Mouse (Mus musculus) cerebellum, adult 9-10 months (tissue): ENCODE results near the gene Cxcl2.

ENCODE experiments used
- DNase-seq: peaks from one replicate; pipeline ENCODE4 v3.0.0; 2022

The Cxcl2 gene

DNA sequence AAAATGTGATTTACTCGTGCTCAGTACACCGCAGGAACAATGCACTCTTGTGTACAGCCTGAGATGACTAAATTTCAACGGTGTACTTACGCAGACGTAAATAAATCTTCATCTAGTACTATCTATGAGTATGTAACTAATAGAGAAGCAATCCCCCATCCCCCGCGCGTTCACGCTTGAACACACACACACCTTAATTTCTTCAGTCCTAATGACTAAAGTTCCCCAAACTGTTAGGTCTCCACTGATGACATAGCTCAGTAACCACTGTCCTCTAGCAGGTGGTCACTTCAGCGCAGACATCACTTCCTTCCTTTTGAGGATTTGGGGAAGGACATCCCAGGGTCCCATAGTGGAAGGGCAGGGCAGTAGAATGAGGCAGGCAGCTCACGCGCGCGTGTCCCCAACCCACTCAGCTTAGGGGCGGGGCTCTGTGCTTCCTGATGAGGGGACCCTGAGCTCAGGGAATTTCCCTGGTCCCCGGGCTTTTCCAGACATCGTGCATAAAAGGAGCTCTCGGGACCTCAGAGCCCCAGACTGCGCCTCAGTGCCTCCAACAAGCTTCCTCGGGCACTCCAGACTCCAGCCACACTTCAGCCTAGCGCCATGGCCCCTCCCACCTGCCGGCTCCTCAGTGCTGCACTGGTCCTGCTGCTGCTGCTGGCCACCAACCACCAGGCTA lies at the start of gene Cxcl2:
Gene Cxcl2 (plus strand): TSS at position 533 of the 682 bp plus-strand sequence.
- no peak for DNase-seq

DNA sequence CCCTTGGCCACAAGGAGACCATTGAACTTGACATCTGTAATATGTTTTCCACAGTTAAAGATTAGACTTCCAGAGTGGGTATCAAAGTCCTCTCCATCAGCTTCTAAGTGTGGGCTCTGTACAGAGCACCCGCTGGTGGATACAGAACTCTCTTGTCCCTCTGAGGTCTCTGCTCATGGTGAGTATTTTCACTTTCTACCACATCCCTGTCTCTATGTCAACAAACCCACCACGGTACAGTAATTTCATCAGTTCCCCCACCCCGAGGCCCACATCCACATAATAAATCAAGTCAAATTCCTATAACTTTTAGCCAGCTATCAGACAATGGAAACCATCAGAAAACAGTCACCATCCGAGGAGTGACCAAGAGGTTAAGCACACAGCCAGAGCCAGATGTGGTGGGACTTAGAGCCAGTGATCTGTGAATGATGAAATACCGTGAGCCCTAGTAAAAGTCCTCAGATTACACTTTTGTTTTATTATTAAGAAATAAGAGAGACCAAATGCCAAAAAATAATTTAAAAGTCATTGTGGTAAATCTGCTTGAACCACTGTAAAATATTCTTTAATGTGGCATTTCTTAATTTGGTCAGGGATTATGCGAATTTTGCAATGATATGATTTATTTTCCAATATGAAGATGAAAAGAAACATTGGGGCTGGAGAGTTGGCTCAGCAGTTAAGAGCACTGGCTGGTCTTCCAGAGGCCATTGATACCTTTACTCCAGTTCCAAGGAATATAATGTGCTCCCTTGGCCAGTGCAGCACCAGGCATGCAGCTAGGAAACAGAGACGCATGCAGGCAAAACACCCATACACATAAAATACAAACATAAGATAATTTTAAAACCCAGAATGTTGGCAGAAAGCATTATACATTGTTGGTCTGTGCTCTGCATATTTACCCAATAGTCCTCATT lies 48.1 kb upstream of the Cxcl2 start:
- no peak for DNase-seq

GRCm38 (mm10) chr5:90857463-90857862 lies 46.2 kb upstream of the Cxcl2 start:
- no peak for DNase-seq

- DNase-seq: no peak
Observed at GRCm38 (mm10) chr5:90858429-90858828, 45.2 kb upstream of the Cxcl2 start.

GRCm38 (mm10) chr5:90859031-90859430 lies 44.6 kb upstream of the Cxcl2 start:
- no peak for DNase-seq

DNA sequence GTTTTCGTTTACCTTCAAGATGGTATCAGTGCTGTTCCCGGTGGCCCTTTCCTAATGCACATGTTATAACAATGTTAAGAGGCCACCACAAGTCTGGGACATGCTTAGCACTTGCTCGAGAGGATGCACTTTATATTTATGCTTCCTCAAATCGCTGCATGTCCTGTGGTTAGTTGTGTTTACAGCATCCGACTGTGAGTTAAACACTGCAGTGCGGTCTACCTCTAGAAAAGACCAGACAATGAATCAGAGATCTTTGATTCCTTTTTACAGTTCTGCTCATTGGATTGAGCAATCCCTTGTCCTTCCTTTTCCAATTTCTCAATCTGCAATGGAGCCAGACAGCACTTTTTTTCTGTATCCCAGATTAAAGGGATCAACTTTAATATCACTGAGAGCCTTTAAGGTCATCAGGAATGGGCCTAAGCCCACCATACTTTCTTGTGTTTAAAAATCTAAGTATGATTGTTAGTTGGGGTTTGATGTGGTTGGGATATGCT lies 41.7 kb upstream of the Cxcl2 start:
- DNase-seq: no peak

DNA sequence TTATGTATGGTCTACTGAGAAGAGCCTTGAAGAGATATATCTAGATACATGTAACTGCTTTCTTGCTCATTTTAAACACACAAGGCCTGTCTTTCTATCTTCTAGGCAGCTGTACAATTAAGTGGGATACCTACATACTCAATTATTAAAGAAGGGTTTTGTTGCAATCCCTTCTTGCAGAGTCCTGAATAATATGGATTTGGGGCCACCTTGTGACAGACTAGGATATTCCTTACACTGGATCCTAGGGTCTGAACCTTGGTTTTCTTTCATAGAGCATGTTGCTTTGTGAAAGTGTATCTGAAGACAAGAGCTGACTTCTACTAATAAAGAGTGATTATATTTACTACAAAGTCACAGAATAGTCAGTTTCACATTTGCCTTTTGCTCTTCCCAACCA lies 36.9 kb upstream of the Cxcl2 start:
- no peak for DNase-seq

DNA sequence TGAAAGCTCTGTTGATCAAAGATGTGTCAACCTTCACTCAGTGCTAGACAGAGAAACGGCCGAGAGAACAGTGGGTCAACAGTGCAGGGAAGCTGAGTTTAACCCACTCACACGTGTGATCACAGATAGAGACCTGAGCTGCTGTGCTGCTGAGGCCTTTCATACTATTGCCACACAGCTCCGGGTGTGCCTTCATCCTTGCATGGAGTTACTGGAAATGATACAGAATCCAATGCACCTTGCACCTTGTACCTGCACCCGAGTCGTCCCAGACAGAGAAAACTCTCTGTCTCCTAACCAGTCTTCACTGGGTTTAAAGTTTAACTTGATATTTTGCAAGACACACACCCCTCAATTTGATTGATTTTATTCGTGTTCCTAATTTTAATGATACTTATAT lies 31.3 kb upstream of the Cxcl2 start:
- DNase-seq: no peak

DNA sequence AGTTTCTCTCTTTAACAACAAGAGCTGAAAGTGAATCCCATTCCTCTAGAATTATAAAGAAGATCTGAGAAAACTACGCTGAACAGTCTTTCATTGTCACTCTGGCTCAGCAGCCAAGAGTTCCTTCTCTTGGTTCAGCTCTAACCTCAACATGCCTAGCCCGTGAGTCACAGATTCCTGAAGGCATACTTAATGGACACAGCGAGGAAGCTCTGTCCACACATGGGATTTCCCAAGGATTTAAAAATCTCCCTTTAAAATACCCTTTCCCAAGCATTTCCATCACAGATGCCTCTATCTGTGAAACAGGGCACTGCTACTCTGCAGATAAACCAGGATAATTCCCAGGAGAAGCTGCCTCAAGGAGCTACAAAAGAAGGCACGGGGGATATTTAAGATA lies 27.6 kb upstream of the Cxcl2 start:
- no peak for DNase-seq

DNA sequence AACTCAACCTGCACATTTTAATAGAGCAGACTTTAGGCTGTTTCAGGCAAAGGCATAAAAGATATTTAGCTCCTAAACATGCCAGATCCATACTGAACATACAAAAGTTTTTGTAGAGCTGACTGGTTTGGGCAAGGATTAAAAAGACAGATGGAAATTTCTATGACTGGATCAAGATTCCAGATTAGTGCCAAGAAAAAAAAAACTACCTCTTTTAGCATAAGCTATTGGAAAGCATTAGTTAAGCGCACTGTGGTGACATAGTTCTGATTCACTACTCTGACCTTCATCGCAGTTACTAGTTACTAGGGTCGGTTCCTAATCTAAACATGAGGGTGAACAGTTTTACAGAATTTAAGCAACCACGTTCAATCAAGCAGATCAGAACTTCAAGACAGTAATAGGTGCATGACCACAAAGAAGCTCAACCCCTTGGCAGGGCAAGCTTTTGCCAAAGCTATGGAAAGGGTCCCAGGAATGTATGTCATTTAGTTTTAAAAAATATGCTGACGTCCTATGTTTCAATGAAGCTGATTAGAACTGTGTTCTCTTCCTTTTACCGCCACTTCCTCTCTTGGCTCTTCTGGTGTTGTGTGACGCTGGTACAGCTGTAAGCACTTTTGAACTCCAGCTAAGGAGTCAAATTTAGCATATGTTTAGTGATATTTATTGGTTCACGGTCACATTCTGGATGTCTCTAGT lies 27.0 kb upstream of the Cxcl2 start:
- no peak for DNase-seq

DNA sequence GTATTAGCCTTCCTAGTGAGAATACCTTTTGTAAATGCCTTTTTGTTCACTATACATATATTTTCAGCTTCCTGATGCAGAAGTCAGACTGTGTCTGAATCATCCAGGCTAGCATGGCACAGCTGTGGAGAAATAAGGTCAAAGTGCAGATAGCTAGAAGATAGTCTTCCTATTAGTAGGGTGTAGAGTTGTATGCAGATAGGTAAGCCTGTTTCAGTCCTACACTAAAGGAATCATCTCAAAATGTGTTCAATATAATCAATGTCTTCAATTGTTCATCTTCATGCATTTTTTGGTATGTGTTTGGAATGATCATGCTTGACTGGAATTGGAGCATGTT lies 26.5 kb upstream of the Cxcl2 start:
- no peak for DNase-seq

DNA sequence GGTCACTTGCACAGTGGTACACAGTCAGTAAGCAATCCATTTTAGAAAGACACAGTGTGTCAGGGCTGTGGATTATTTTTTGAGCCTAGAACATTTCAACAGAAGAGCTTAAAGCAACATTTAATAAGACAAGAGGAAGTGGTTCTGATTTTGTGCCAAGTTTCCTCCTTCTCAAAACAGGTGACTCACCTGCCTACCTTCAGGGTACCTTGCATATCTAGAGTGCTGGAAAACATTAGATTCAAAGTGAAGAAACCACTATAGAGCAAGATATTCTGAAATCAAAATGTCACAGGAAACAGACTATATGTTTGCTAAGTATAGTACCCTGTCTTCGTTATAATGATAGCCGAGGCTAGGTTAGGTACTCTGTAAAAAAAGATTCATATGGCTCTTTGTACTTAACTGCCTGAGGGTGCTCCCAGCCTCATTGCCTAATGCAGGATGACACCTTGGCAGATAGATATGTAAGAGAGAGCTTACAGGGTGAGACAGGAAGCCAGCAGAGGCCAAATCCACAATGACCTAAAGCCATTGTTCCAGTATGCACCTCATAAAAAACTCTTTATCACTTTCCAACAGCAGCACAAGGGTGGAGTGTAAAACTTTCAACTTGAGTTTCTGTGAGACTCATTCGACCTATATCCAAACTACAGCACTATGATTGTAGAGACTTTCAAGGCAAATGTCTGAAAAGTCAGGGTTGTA lies 24.2 kb upstream of the Cxcl2 start:
- DNase-seq: no peak

GRCm38 (mm10) chr5:90880335-90880850 lies 23.3 kb upstream of the Cxcl2 start:
- no peak for DNase-seq

- no peak for DNase-seq
Observed at GRCm38 (mm10) chr5:90881021-90881420, 22.6 kb upstream of the Cxcl2 start.

- DNase-seq: no peak
Observed at GRCm38 (mm10) chr5:90881682-90882081, 22.0 kb upstream of the Cxcl2 start.

GRCm38 (mm10) chr5:90882146-90882545 lies 21.5 kb upstream of the Cxcl2 start:
- DNase-seq: no peak

DNA sequence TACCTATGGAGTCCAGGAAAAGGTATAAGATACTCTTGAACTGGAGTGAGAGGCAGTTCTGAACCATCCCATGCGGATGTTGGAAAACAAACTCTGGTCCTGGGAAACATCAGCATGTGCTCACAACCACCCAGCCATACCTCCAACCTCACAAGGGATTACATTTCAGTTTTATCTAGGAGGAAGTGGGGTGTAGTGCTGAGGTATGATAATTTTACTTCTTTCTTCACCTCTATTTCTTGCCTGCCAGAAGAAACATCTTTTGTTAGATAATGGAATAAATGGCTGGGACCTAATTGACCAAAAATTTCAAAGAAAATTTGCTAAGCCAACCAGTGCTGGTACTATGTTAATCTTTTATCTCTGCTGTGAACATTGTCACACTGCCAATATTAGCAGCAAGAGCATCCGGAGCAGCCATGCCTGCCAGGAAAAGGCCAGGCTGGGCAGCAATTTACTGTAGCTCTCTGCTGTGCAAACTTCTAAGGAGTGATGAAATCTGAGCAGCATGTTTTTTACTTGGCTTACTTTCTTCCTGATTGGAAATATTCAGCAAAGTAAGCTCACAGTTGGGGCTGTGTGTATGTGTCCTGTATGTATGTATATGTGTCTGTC lies 18.9 kb upstream of the Cxcl2 start:
- DNase-seq: no peak

DNA sequence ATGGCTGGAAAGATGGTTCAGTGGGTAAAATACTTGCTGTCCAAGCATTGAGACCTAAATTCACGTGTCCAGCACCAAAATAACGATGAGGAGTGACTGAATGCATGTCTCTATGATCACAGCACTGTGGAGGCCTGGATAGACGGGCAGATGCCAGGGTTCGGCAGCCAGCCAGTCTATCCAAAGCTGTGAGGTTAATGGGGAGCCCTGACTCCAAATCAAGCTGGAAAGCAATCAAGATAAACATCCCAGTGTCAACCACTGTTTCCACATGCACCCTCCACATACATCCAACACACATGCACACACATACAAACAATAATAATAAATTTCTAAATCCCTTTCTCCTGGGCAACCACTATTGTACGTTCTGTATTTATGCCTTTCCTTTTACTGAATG lies 15.0 kb upstream of the Cxcl2 start:
- DNase-seq: no peak

DNA sequence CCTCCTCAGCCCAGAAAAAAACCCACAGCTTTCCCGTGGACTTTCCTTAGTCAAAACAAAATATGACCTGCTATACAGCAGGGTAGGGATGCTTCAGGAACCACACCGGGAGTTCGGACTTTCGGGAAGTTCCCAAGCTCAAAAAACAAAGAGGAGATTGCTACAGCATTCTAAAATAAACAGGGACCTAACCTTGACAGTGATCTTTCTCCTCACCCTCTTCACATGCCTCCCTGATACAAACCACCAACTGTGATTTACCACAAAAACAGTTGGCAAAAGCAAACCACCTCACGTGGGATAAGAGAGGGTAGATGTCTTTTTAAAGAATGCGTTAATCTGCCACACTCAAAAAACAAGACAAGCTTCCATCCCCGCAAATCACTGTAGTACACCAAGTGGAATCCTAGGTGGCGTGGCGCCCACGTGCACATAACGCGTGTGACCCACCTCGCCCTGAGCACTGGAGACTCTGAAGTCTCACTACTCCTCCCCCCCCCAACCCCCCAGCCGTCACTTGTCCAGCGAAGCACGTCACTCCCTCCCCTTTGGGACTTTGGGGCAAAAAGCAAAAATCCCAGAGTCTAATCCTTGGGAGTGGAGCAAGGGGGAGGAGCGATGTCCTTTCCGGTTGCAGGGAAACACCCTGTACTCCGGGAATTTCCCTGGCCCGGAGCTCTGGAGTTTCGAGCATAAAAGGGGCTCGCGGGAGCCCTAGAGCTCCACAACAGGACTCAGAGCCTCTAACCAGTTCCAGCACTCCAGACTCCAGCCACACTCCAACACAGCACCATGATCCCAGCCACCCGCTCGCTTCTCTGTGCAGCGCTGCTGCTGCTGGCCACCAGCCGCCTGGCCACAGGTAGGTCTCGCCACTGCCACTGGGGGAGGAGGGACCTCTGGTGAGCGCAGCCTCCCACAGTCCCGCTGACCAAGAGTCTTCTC lies 12.9 kb upstream of the Cxcl2 start, which contains the start of gene Cxcl1:
Gene Cxcl1 (plus strand): TSS at position 723 of the 945 bp plus-strand sequence.
- DNase-seq: no peak

DNA sequence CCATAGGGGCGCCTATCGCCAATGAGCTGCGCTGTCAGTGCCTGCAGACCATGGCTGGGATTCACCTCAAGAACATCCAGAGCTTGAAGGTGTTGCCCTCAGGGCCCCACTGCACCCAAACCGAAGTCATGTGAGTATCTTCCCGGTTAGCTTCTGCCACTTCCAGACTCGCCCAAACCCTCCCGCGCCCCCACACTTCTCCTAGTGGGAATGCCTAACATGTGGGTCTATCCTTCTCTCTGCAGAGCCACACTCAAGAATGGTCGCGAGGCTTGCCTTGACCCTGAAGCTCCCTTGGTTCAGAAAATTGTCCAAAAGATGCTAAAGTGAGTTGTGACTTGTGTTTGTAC lies 12.2 kb upstream of the Cxcl2 start:
- no peak for DNase-seq

DNA sequence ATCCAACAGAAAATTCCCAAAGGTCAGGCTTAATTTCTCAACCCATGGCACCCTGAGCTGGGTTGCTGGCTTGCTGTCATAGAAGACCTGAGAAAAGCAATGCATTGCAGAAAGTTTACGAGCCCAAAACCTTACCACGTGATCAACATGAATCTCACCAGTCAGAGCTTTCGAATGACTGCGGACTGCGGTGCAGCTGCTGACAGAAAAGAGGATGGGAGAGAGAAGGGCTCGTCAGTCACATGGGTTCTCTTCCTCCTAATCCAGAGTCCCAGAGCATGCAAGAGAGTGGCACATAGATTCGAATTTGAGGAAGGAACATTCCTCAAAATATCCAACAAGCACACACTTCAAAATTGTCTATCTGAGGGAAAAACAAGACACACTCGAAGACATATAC lies 9.4 kb upstream of the Cxcl2 start:
- no peak for DNase-seq
